Mouse (Mus musculus) midbrain, postnatal 0 days (tissue): ENCODE data around the gene Rasgef1b. TPM values are rescaled to one million over a fixed set of nuclear protein-coding genes. Genes with fewer than 3 reads are reported as not detected.

Source experiments
- ATAC-seq: fragments of 200-750 bp; cut with Nextera tagmentation; 2 replicates; pipeline ENCODE4 v1.8.0; 2017; ENCODE audit warnings: moderate number of reproducible peaks, mild to moderate bottlenecking, moderate TSS enrichment, moderate library complexity; ENCODE audit not compliant: low FRiP score
- DNase-seq: peaks from one replicate; pipeline ENCODE4 v3.0.0-alpha.2; 2015; ENCODE audit warnings: low spot score
- H3K27ac ChIP-seq: fragments of 300-500 bp; sonication (generic); 2 replicates; pipeline ENCODE4 v1.5.1; 2014; ENCODE audit warnings: low read depth, mild to moderate bottlenecking, low read length, mixed read lengths
- H3K27me3 ChIP-seq: fragments of 300-500 bp; sonication (generic); 2 replicates; pipeline ENCODE4 v1.6.1; 2014; ENCODE audit warnings: low read length, control low read depth, mixed read lengths; ENCODE audit not compliant: insufficient read depth
- H3K36me3 ChIP-seq: fragments of 300-500 bp; sonication (generic); 2 replicates; pipeline ENCODE4 v1.6.1; 2014; ENCODE audit warnings: low read length, control low read depth, mixed read lengths; ENCODE audit not compliant: insufficient read depth
- H3K4me1 ChIP-seq: fragments of 300-500 bp; sonication (generic); 2 replicates; pipeline ENCODE4 v1.6.1; 2014; ENCODE audit warnings: mild to moderate bottlenecking, control low read depth, antibody characterized with exemption, low read length, mixed read lengths; ENCODE audit not compliant: insufficient read depth
- H3K4me2 ChIP-seq: fragments of 300-500 bp; sonication (generic); 2 replicates; pipeline ENCODE4 v1.6.1; 2014; ENCODE audit warnings: low read depth, mild to moderate bottlenecking, low read length, mixed read lengths; ENCODE audit not compliant: poor library complexity, severe bottlenecking
- H3K4me3 ChIP-seq: fragments of 300-500 bp; sonication (generic); 2 replicates; pipeline ENCODE4 v1.5.1; 2014; ENCODE audit warnings: low read depth, mild to moderate bottlenecking, low read length, moderate library complexity
- H3K9ac ChIP-seq: fragments of 300-500 bp; sonication (generic); replicated peaks from 2 replicates; pipeline ENCODE4 v1.6.1; 2014; ENCODE audit warnings: mild to moderate bottlenecking, low read length, moderate library complexity, mixed read lengths; ENCODE audit not compliant: poor library complexity, severe bottlenecking
- H3K9me3 ChIP-seq: fragments of 300-500 bp; sonication (generic); 2 replicates; pipeline ENCODE4 v1.6.1; 2016; ENCODE audit warnings: low read length, control low read depth
- CTCF ChIP-seq: IDR thresholded peaks from 2 replicates; pipeline ENCODE4 v1.5.1; 2016; ENCODE audit warnings: antibody characterized with exemption, mild to moderate bottlenecking
- WGBS: fragments of 180-500 bp; shearing (Covaris S2); extraction: QIAGEN DNeasy Blood & Tissue Kit; methylation state at CpG from one replicate; pipeline ENCODE4 v1.1.7; 2014; 5-methylcytosine and 5-hydroxymethylcytosine counted together
- polyA plus RNA-seq: library from polyadenylated mRNA; unstranded; fragments of >200 nt; fragmentation: Nextera tagmentation; extraction: Ambion mirVana; gene quantifications from 2 replicates; pipeline ENCODE4 v1.2.1, GENCODE M21; 2015
- total RNA-seq: library from RNA; depleted of rRNA; stranded (reverse); fragments of >200 nt; gene quantifications from 2 replicates; pipeline ENCODE4 v1.2.3, GENCODE M21; 2014

Gene Rasgef1b
- total and polyA plus RNA-seq, 2 experiments from 2014 or later = 36.0 to 44.6 TPM

DNA sequence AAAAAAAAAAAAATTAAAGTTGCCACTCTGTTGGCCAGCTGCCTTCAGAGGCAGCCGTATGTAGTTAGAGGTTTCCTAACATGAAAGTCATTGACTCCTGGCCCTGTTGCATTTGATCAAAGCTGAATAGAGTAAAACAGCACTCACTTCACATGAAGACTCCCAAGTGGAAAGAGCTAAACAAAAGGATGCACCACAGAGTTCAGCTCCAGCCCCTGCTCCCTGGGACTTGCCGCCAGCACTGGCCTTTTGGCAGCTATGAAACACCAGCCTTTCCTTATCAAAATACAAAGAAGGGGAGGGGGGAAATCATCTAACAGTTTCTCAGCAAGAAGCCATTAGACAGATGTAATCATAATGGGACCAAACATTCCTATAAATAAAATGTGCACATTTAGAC lies 8.3 kb downstream of the Rasgef1b start:
- Histone ChIP-seq H3K9ac (no peak overlapping the region), H3K9me3 (no peaks in the 10 kb centered on the region), H3K36me3 (no peaks in the 10 kb centered on the region), H3K4me3 (no peak overlapping the region), H3K27ac (no peak overlapping the region), H3K4me2 (no peak overlapping the region), H3K4me1 (no peaks in the 10 kb centered on the region), H3K27me3 (no peaks in the 10 kb centered on the region)
- WGBS = 43% methylated on average over 2 of the region's 2 CpGs
- no peak for TF ChIP-seq CTCF
- ATAC-seq (no peak), DNase-seq (no peak)

DNA sequence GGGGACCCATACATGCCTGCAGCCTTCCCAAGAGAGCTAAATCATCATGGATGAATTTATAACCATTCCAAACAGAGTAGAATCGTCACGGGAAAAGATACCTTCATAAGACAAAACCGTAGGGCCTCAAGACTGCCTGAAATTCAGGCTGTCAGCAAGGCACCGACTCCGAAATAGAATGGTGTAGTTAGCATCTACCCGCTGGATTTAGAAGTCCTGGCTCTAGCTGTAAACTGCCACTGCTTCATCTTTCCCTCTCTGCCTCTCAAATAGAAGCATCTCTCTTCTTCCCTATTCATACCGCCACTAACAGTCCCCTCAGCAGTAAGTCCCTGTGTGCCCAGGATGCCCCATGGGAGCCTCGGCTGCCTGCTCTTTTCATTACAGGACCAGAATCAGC lies 10.9 kb downstream of the Rasgef1b start:
- no peak for TF ChIP-seq CTCF
- ATAC-seq (no peak), DNase-seq (no peak)
- Histone ChIP-seq H3K4me1 (peaks cover 9% of the 10 kb centered on the region; the same call in 1 of the 2 replicates), H3K4me2 (no peak overlapping the region), H3K9me3 (no peaks in the 10 kb centered on the region), H3K36me3 (no peaks in the 10 kb centered on the region), H3K27me3 (no peaks in the 10 kb centered on the region), H3K27ac (0 out of 2 replicates have a peak overlapping the region, but pooled peaks have one; percentile 21), H3K9ac (no peak overlapping the region), H3K4me3 (no peak overlapping the region)
- WGBS = 69% methylated on average over 8 of the region's 8 CpGs

DNA sequence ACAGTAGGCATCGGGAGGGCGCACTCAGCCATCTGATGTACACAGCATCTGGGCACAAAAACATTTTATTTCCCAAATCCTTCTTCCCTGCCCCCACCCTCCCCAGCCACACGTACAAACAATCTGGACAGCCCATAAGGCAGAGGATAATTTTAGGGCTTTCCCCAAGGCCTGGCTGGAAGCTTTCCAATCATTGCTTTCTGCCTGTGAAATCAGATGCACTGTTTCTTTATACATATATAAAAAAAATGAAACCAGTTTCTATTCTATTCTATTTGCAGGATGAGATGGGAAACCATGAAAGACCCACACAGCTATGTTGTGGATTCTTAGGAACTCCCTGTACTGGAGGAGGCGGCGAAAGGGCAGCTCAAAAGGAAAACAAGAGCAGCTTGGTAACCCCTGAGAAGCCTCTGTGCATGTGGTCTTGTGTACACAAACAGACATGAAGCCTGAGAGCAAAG lies 13.6 kb downstream of the Rasgef1b start:
- Histone ChIP-seq H3K4me1 (peaks cover 9% of the 10 kb centered on the region; the same call in 1 of the 2 replicates), H3K9me3 (no peaks in the 10 kb centered on the region), H3K27me3 (no peaks in the 10 kb centered on the region), H3K4me2 (no peak overlapping the region), H3K36me3 (no peaks in the 10 kb centered on the region), H3K4me3 (no peak overlapping the region), H3K27ac (peak overlapping the region; percentile 32; the same call in 1 of the 2 replicates), H3K9ac (no peak overlapping the region)
- WGBS = 42% methylated on average over 5 of the region's 5 CpGs
- DNase-seq = peak; percentile 56
- peak; percentile 23; the same call in 1 of the 2 replicates for ATAC-seq
- no peak for TF ChIP-seq CTCF

DNA sequence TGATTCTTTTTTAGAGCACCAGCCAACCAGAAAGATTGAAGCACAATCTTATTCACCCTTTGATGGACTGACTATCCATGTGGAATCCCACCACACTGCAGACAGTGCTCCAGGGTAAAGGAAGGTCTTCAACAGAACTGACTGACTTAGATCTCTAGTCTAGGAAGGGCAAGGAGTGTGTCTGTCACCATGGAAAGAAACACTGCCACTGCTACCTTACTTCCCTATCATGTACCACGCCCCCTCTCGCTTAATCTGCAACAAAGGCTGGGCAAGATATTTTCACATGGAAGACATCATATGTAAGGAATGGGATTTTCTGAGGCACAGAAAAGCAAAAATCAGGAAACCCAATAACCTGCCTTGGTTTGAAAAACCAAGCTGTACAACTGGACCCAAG lies 16.9 kb downstream of the Rasgef1b start:
- Histone ChIP-seq H3K4me3 (no peak overlapping the region), H3K4me2 (no peak overlapping the region), H3K9me3 (no peaks in the 10 kb centered on the region), H3K27ac (no peak overlapping the region), H3K4me1 (peaks cover 9% of the 10 kb centered on the region; the same call in 1 of the 2 replicates), H3K27me3 (no peaks in the 10 kb centered on the region), H3K9ac (no peak overlapping the region), H3K36me3 (no peaks in the 10 kb centered on the region)
- DNase-seq (no peak), ATAC-seq (no peak)
- no peak for TF ChIP-seq CTCF
- WGBS = 95% methylated on average over 2 of the region's 2 CpGs

DNA sequence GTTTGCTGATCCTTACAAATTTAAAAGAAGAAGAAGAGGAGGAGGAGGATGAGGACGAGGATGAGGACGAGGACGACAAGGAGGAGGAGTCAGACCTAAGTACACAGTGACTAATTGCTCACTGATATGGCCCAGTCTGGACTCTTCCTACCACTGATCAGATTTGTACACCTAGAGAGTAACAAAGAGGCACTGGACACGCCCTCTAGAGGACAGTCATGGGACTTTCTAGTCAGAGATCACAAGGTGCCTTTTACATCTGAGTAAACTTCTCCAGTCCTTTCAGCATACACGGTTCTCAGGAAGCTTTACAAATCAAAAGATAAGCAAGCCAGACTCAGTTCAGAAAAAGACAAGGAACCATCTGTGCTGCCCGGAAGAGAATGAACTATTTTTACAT lies 20.2 kb downstream of the Rasgef1b start:
- DNase-seq (peak; percentile 58), ATAC-seq (no peak)
- H3K4me3 ChIP-seq = no peak overlapping the region
- H3K9ac ChIP-seq = no peak overlapping the region
- peaks cover 4% of the 10 kb centered on the region; the same call in 1 of the 2 replicates for H3K4me1 ChIP-seq
- no peak overlapping the region for H3K27ac ChIP-seq
- TF ChIP-seq CTCF = peak; percentile 66
- WGBS = 41% methylated on average over 6 of the region's 6 CpGs
- H3K36me3 ChIP-seq = no peaks in the 10 kb centered on the region
- no peak overlapping the region for H3K4me2 ChIP-seq
- no peaks in the 10 kb centered on the region for H3K9me3 ChIP-seq
- H3K27me3 ChIP-seq = no peaks in the 10 kb centered on the region

DNA sequence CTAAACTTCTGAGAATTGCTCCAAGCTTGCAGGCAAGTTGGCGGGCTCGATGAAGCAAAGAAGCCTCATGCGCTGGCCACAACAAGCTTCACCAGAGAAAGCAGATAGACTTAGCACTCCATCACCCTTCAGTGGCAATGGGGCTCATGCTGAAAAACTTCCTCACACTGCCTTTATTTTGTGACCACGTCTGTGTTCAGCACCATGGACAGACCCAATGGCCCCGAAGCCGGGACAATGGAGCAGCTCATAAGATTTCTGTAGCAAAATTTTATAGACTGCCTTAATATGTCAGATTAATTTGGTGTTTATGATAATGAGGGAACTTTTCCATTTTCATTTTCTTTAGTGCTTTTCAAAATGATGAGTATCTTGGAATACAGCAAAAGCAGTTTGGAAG lies 21.6 kb downstream of the Rasgef1b start:
- DNase-seq (no peak), ATAC-seq (no peak)
- no peaks in the 10 kb centered on the region for H3K36me3 ChIP-seq
- H3K4me3 ChIP-seq = no peak overlapping the region
- no peak overlapping the region for H3K4me2 ChIP-seq
- WGBS = 42% methylated on average over 6 of the region's 6 CpGs
- H3K27ac ChIP-seq = no peak overlapping the region
- no peaks in the 10 kb centered on the region for H3K4me1 ChIP-seq
- H3K9me3 ChIP-seq = no peaks in the 10 kb centered on the region
- no peaks in the 10 kb centered on the region for H3K27me3 ChIP-seq
- TF ChIP-seq CTCF = no peak
- H3K9ac ChIP-seq = no peak overlapping the region
